Mouse (Mus musculus) neural tube, embryonic 13.5 days (tissue): Measurements from ENCODE around the gene Sdc1. TPM values are rescaled to one million over a fixed set of nuclear protein-coding genes. Genes with fewer than 3 reads are reported as not detected.

Experiments used
- ATAC-seq: fragments of 200-750 bp; cut with Nextera tagmentation; 2 replicates; pipeline ENCODE4 v1.8.0; 2017; ENCODE audit warnings: low read depth, mild to moderate bottlenecking, moderate TSS enrichment, moderate library complexity
- H3K27ac ChIP-seq: fragments of 300-500 bp; sonication (generic); replicated peaks from 2 replicates; pipeline ENCODE4 v1.5.1; 2015; ENCODE audit warnings: moderate library complexity, mild to moderate bottlenecking, inconsistent platforms
- H3K27me3 ChIP-seq: fragments of 300-500 bp; sonication (generic); 2 replicates; pipeline ENCODE4 v1.6.1; 2015; ENCODE audit warnings: mild to moderate bottlenecking, inconsistent platforms
- H3K36me3 ChIP-seq: fragments of 300-500 bp; sonication (generic); 2 replicates; pipeline ENCODE4 v1.6.1; 2015; ENCODE audit warnings: mild to moderate bottlenecking, inconsistent platforms
- H3K4me1 ChIP-seq: fragments of 300-500 bp; sonication (generic); replicated peaks from 2 replicates; pipeline ENCODE4 v1.6.1; 2015; ENCODE audit warnings: inconsistent platforms
- H3K4me2 ChIP-seq: fragments of 300-500 bp; sonication (generic); 2 replicates; pipeline ENCODE4 v1.6.1; 2015; ENCODE audit warnings: inconsistent platforms, mild to moderate bottlenecking, moderate library complexity
- H3K4me3 ChIP-seq: fragments of 300-500 bp; sonication (generic); 2 replicates; pipeline ENCODE4 v1.5.1; 2015; ENCODE audit warnings: mild to moderate bottlenecking, inconsistent platforms
- H3K9ac ChIP-seq: fragments of 300-500 bp; sonication (generic); 2 replicates; pipeline ENCODE4 v1.6.1; 2015; ENCODE audit warnings: moderate library complexity, mild to moderate bottlenecking, inconsistent platforms
- H3K9me3 ChIP-seq: fragments of 300-500 bp; sonication (generic); 2 replicates; pipeline ENCODE4 v1.6.1; 2016; ENCODE audit warnings: inconsistent platforms
- WGBS: fragments of 180-500 bp; shearing (Covaris S2); methylation state at CpG from one replicate; pipeline ENCODE4 v1.1.7; 2015; 5-methylcytosine and 5-hydroxymethylcytosine counted together
- polyA plus RNA-seq: library from polyadenylated mRNA; unstranded; fragments of >200 nt; fragmentation: Nextera tagmentation; extraction: Ambion mirVana; gene quantifications from 2 replicates; pipeline ENCODE4 v1.2.1, GENCODE M21; 2015

Gene Sdc1
- 17.8 and 25.9 TPM in 2 replicates for polyA plus RNA-seq

- Histone ChIP-seq H3K27me3 (no peaks in the 10 kb centered on the region), H3K4me3 (peak within 1 kb of the TSS; percentile 79), H3K4me1 (peaks cover 16% of the 10 kb centered on the region), H3K9me3 (no peaks in the 10 kb centered on the region), H3K9ac (peak within 1 kb of the TSS; percentile 80), H3K36me3 (no peaks in the 10 kb centered on the region), H3K4me2 (peak within 1 kb of the TSS; percentile 98), H3K27ac (peak within 1 kb of the TSS; percentile 78)
- peak; percentile 82 for ATAC-seq
- WGBS, result under 1% methylated on average over 67 of the region's 67 CpGs
These were observed at the start of gene Sdc1 for GRCm38 (mm10) chr12:8770946-8771843. Sdc1 (plus strand) TSS chr12:8771323.

- H3K4me3 ChIP-seq, result no peak overlapping the region
- H3K9ac ChIP-seq, result no peak overlapping the region
- no peaks in the 10 kb centered on the region for H3K27me3 ChIP-seq
- no peaks in the 10 kb centered on the region for H3K9me3 ChIP-seq
- no peak for ATAC-seq
- no peaks in the 10 kb centered on the region for H3K4me1 ChIP-seq
- H3K4me2 ChIP-seq, result no peak overlapping the region
- no peak overlapping the region for H3K27ac ChIP-seq
- 81% methylated on average over 1 of the region's 1 CpGs for WGBS
- H3K36me3 ChIP-seq, result peaks cover 48% of the 10 kb centered on the region
These were observed 44.2 kb upstream of the Sdc1 start for GRCm38 (mm10) chr12:8726890-8727289.

- 52% methylated on average over 2 of the region's 2 CpGs for WGBS
- Histone ChIP-seq H3K9me3 (no peaks in the 10 kb centered on the region), H3K36me3 (peaks cover 40% of the 10 kb centered on the region)
These were observed 42.4 kb upstream of the Sdc1 start for GRCm38 (mm10) chr12:8728739-8729138.

GRCm38 (mm10) chr12:8753654-8754053, 17.5 kb upstream of the Sdc1 start:
- Histone ChIP-seq H3K9ac (no peak overlapping the region), H3K4me2 (no peak overlapping the region), H3K27ac (no peak overlapping the region), H3K9me3 (peaks cover 12% of the 10 kb centered on the region; the same call in 1 of the 2 replicates), H3K27me3 (no peaks in the 10 kb centered on the region), H3K4me3 (no peak overlapping the region), H3K4me1 (no peaks in the 10 kb centered on the region), H3K36me3 (peaks cover 76% of the 10 kb centered on the region)
- 95% methylated on average over 2 of the region's 2 CpGs for WGBS
- no peak for ATAC-seq

More at GRCm38 (mm10) chr12:8728739-8729138, 42.4 kb upstream of the Sdc1 start:
- Histone ChIP-seq H3K27me3 (no peaks in the 10 kb centered on the region), H3K4me2 (no peak overlapping the region), H3K9ac (no peak overlapping the region), H3K4me1 (no peaks in the 10 kb centered on the region), H3K4me3 (no peak overlapping the region), H3K27ac (0 out of 2 replicates have a peak overlapping the region, but pooled peaks have one; percentile 18)
- no peak for ATAC-seq

- Histone ChIP-seq H3K4me3 (no peak overlapping the region), H3K27ac (no peak overlapping the region), H3K4me2 (no peak overlapping the region), H3K9me3 (peaks cover 12% of the 10 kb centered on the region; the same call in 1 of the 2 replicates), H3K4me1 (no peaks in the 10 kb centered on the region), H3K9ac (no peak overlapping the region), H3K27me3 (no peaks in the 10 kb centered on the region), H3K36me3 (peaks cover 71% of the 10 kb centered on the region)
- 89% methylated on average over 4 of the region's 4 CpGs for WGBS
- ATAC-seq, result no peak
These were observed 17.0 kb upstream of the Sdc1 start for GRCm38 (mm10) chr12:8754116-8754515.

- WGBS, result over 99% methylated on average over 3 of the region's 3 CpGs
- Histone ChIP-seq H3K9ac (no peak overlapping the region), H3K4me3 (no peak overlapping the region), H3K9me3 (peaks cover 12% of the 10 kb centered on the region; the same call in 1 of the 2 replicates), H3K4me1 (no peaks in the 10 kb centered on the region), H3K4me2 (no peak overlapping the region), H3K36me3 (peaks cover 45% of the 10 kb centered on the region), H3K27ac (no peak overlapping the region), H3K27me3 (no peaks in the 10 kb centered on the region)
- ATAC-seq, result no peak
These were observed 13.1 kb upstream of the Sdc1 start for GRCm38 (mm10) chr12:8758029-8758428.

GRCm38 (mm10) chr12:8759115-8759514, 12.0 kb upstream of the Sdc1 start:
- H3K9me3 ChIP-seq, result peaks cover 12% of the 10 kb centered on the region; the same call in 1 of the 2 replicates
- H3K4me1 ChIP-seq, result no peaks in the 10 kb centered on the region
- H3K9ac ChIP-seq, result no peak overlapping the region
- H3K4me2 ChIP-seq, result no peak overlapping the region
- no peak overlapping the region for H3K27ac ChIP-seq
- no peaks in the 10 kb centered on the region for H3K27me3 ChIP-seq
- WGBS, result 84% methylated on average over 4 of the region's 4 CpGs
- no peak overlapping the region for H3K4me3 ChIP-seq
- ATAC-seq, result no peak
- peaks cover 35% of the 10 kb centered on the region for H3K36me3 ChIP-seq

GRCm38 (mm10) chr12:8759779-8760178, 11.3 kb upstream of the Sdc1 start:
- Histone ChIP-seq H3K4me2 (no peak overlapping the region), H3K36me3 (peaks cover 28% of the 10 kb centered on the region), H3K27ac (no peak overlapping the region), H3K4me3 (no peak overlapping the region), H3K9ac (no peak overlapping the region), H3K27me3 (no peaks in the 10 kb centered on the region), H3K4me1 (no peaks in the 10 kb centered on the region), H3K9me3 (peaks cover 12% of the 10 kb centered on the region; the same call in 1 of the 2 replicates)
- WGBS, result 90% methylated on average over 6 of the region's 6 CpGs
- no peak for ATAC-seq

- peaks cover 12% of the 10 kb centered on the region; the same call in 1 of the 2 replicates for H3K9me3 ChIP-seq
- H3K27me3 ChIP-seq, result no peaks in the 10 kb centered on the region
- ATAC-seq, result no peak
- H3K27ac ChIP-seq, result no peak overlapping the region
- no peaks in the 10 kb centered on the region for H3K4me1 ChIP-seq
- no peak overlapping the region for H3K9ac ChIP-seq
- H3K4me2 ChIP-seq, result no peak overlapping the region
- H3K4me3 ChIP-seq, result no peak overlapping the region
- H3K36me3 ChIP-seq, result peaks cover 21% of the 10 kb centered on the region
- 84% methylated on average over 6 of the region's 6 CpGs for WGBS
These were observed 10.6 kb upstream of the Sdc1 start for GRCm38 (mm10) chr12:8760561-8760960.

- H3K4me1 ChIP-seq, result no peaks in the 10 kb centered on the region
- H3K9me3 ChIP-seq, result peaks cover 12% of the 10 kb centered on the region; the same call in 1 of the 2 replicates
- 78% methylated on average over 7 of the region's 7 CpGs for WGBS
- no peak overlapping the region for H3K4me2 ChIP-seq
- no peak for ATAC-seq
- H3K27me3 ChIP-seq, result no peaks in the 10 kb centered on the region
- H3K9ac ChIP-seq, result no peak overlapping the region
- H3K36me3 ChIP-seq, result peaks cover 19% of the 10 kb centered on the region
- no peak overlapping the region for H3K4me3 ChIP-seq
- no peak overlapping the region for H3K27ac ChIP-seq
These were observed 10.1 kb upstream of the Sdc1 start for GRCm38 (mm10) chr12:8761058-8761457.

GRCm38 (mm10) chr12:8762667-8763066, 8.5 kb upstream of the Sdc1 start:
- no peak overlapping the region for H3K4me3 ChIP-seq
- no peak overlapping the region for H3K27ac ChIP-seq
- H3K27me3 ChIP-seq, result no peaks in the 10 kb centered on the region
- H3K9me3 ChIP-seq, result peaks cover 4% of the 10 kb centered on the region; the same call in 1 of the 2 replicates
- H3K36me3 ChIP-seq, result peaks cover 5% of the 10 kb centered on the region; the same call in 1 of the 2 replicates
- no peak overlapping the region for H3K4me2 ChIP-seq
- no peak overlapping the region for H3K9ac ChIP-seq
- no peak for ATAC-seq
- 87% methylated on average over 2 of the region's 2 CpGs for WGBS
- no peaks in the 10 kb centered on the region for H3K4me1 ChIP-seq

- 83% methylated on average over 15 of the region's 15 CpGs for WGBS
- Histone ChIP-seq H3K27ac (no peak overlapping the region), H3K4me2 (no peak overlapping the region), H3K4me3 (no peak overlapping the region), H3K4me1 (no peaks in the 10 kb centered on the region), H3K9me3 (no peaks in the 10 kb centered on the region), H3K9ac (no peak overlapping the region), H3K27me3 (no peaks in the 10 kb centered on the region), H3K36me3 (no peaks in the 10 kb centered on the region)
- ATAC-seq, result no peak
These were observed 6.7 kb upstream of the Sdc1 start for GRCm38 (mm10) chr12:8764221-8764930.
